Mouse (Mus musculus): Measurements from ENCODE around the gene Psmd14. TPM values are rescaled to one million over a fixed set of nuclear protein-coding genes. Genes with fewer than 3 reads are reported as not detected.

Gene Psmd14
- polyA plus RNA-seq, 1 experiment from 2014 or later = 208 TPM

- no peaks in the 10 kb centered on the region for H3K9me3 ChIP-seq (ENCODE audit: control insufficient read depth, low read length)
- H3K4me1 ChIP-seq (ENCODE audit: control insufficient read depth, insufficient read depth, low read length) = peaks cover 3% of the 10 kb centered on the region; the same call in 1 of the 2 replicates
- H3K9ac ChIP-seq (ENCODE audit: low read depth, low read length) = peak overlapping the region; percentile 65
- H3K27ac ChIP-seq (ENCODE audit: low read depth, low read length) = no peak overlapping the region
- peak; percentile 73 for ATAC-seq (ENCODE audit: low FRiP score, low TSS enrichment)
- peak overlapping the region; percentile 35 for H3K4me3 ChIP-seq (ENCODE audit: low read length)
- peak overlapping the region; percentile 63 for H3K4me2 ChIP-seq (replicated peaks; ENCODE audit: low read depth, low read length)
- WGBS = 1% methylated on average over 30 of the region's 50 CpGs
- H3K36me3 ChIP-seq (ENCODE audit: control insufficient read depth, insufficient read depth, low read length) = no peaks in the 10 kb centered on the region
- peaks cover 70% of the 10 kb centered on the region for H3K27me3 ChIP-seq (ENCODE audit: control insufficient read depth, insufficient read depth, low read length)
Measured at GRCm38 (mm10) chr2:61814548-61815473, 103.3 kb downstream of the Psmd14 start.

DNA sequence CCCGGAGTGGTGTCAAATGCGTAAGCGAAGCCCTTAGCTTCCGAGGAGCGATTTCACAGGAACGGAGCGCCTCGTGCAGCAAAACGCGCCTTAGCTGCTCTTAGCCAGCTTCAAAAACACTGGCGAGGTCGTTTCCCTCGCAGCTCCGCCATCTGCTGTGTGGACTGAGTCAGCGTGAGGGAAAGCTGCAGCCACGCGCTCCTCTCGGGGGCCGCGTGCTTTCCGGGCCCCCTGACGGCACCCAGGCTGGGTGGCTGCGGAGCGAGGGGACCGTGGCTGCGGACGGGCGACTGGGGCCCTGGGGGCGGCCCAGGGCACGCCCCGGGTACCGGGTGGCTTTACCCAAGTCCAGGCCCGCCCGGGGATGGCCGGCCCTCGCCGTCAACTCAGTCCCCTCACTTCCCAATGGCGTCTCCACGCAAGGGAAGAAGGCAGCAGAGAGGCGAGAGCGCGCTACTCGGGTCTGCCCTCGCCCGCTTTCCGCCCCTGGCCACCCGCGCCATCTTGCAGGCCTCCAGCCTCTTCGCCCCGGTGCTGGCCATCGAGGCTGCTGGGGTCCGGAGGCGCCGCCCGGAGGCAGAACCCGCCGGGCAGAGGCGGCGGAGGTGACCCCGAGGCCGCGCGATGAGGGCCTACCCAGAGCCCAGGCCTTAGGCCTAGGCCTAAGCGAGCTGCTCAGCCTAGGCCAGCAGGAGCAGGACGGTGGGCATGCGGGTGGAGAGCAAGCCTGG lies 104.3 kb downstream of the Psmd14 start:
- Histone ChIP-seq H3K27ac (ENCODE audit: low read depth, low read length) (no peak overlapping the region), H3K4me2 (replicated peaks; ENCODE audit: low read depth, low read length) (peak overlapping the region; percentile 63), H3K9me3 (ENCODE audit: control insufficient read depth, low read length) (no peaks in the 10 kb centered on the region), H3K4me3 (ENCODE audit: low read length) (peak overlapping the region; percentile 35), H3K27me3 (ENCODE audit: control insufficient read depth, insufficient read depth, low read length) (peaks cover 65% of the 10 kb centered on the region), H3K9ac (ENCODE audit: low read depth, low read length) (peak overlapping the region; percentile 65), H3K4me1 (ENCODE audit: control insufficient read depth, insufficient read depth, low read length) (peaks cover 3% of the 10 kb centered on the region; the same call in 1 of the 2 replicates), H3K36me3 (ENCODE audit: control insufficient read depth, insufficient read depth, low read length) (no peaks in the 10 kb centered on the region)
- peak; percentile 64 for ATAC-seq (ENCODE audit: low FRiP score, low TSS enrichment)
- WGBS = 6% methylated on average over 52 of the region's 66 CpGs

DNA sequence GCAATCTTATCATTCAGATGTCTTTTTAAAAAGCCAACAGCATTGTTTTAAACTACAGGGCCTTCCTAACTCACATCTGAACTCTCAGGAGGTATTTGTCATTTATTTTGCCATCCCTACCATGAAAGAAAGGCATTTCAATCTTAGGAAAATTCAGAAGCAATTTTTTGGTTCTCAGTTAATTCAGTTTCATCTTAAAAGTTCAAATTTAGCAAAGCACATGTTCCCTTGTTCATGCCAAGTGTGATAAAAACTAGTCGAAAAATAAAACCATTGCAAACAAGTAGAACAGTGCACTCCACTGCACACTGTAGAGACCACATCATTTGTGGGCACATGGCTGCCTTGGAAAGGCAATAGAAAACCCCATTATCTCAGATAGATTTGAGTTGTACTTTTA lies 106.7 kb downstream of the Psmd14 start:
- no peaks in the 10 kb centered on the region for H3K36me3 ChIP-seq (ENCODE audit: control insufficient read depth, insufficient read depth, low read length)

GRCm38 (mm10) chr2:61820203-61820602 lies 108.7 kb downstream of the Psmd14 start:
- no peaks in the 10 kb centered on the region for H3K9me3 ChIP-seq (ENCODE audit: control insufficient read depth, low read length)
- no peaks in the 10 kb centered on the region for H3K36me3 ChIP-seq (ENCODE audit: control insufficient read depth, insufficient read depth, low read length)
- H3K27me3 ChIP-seq (ENCODE audit: control insufficient read depth, insufficient read depth, low read length) = peaks cover 30% of the 10 kb centered on the region
- peaks cover 3% of the 10 kb centered on the region; the same call in 1 of the 2 replicates for H3K4me1 ChIP-seq (ENCODE audit: control insufficient read depth, insufficient read depth, low read length)
- WGBS = 74% methylated on average over 4 of the region's 4 CpGs
- H3K4me3 ChIP-seq (ENCODE audit: low read length) = no peak overlapping the region
- H3K4me2 ChIP-seq (replicated peaks; ENCODE audit: low read depth, low read length) = no peak overlapping the region
- ATAC-seq (ENCODE audit: low FRiP score, low TSS enrichment) = no peak
- H3K9ac ChIP-seq (ENCODE audit: low read depth, low read length) = no peak overlapping the region
- no peak overlapping the region for H3K27ac ChIP-seq (ENCODE audit: low read depth, low read length)

More for the DNA sequence above, 106.7 kb downstream of the Psmd14 start:
- 88% methylated on average over 1 of the region's 1 CpGs for WGBS
- H3K9me3 ChIP-seq (ENCODE audit: control insufficient read depth, low read length) = no peaks in the 10 kb centered on the region
- H3K27me3 ChIP-seq (ENCODE audit: control insufficient read depth, insufficient read depth, low read length) = peaks cover 44% of the 10 kb centered on the region
- H3K4me3 ChIP-seq (ENCODE audit: low read length) = no peak overlapping the region
- H3K4me2 ChIP-seq (replicated peaks; ENCODE audit: low read depth, low read length) = no peak overlapping the region
- H3K4me1 ChIP-seq (ENCODE audit: control insufficient read depth, insufficient read depth, low read length) = peaks cover 3% of the 10 kb centered on the region; the same call in 1 of the 2 replicates
- H3K9ac ChIP-seq (ENCODE audit: low read depth, low read length) = no peak overlapping the region
- no peak overlapping the region for H3K27ac ChIP-seq (ENCODE audit: low read depth, low read length)
- no peak for ATAC-seq (ENCODE audit: low FRiP score, low TSS enrichment)

DNA sequence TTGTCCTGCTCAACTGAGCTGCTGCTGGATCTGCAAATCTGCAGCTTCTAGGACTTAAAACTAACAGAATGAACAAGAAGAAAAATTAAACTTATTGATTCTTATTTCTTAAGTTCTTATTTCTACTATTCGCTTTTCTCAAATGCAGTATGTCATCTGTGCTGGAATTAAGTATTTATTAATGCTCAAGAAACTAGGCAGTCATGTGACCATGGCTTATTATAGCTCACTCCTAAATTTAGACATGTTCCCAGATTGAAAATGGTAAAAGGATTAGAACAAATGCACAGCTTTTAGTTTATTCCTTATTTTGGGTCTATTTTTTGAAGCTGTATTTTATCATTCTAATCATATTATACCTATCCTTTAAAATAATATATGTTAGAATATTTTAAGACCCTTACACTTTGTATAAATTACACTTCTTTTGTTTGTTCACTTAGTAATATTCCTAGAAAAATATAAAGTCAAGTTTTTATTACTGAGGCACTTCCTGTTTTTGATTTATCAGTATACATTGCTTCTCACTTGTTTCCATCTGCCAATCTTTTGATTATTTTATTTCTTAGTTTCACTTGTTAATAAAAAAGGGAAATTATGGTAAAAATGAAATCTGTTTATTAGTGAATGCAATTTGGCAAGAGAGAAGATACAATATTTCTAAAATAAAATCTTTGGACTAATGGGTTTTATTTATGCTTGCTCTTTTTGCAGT lies 112.1 kb downstream of the Psmd14 start:
- 93% methylated on average over 1 of the region's 1 CpGs for WGBS
- H3K4me2 ChIP-seq (replicated peaks; ENCODE audit: low read depth, low read length) = no peak overlapping the region
- H3K36me3 ChIP-seq (ENCODE audit: control insufficient read depth, insufficient read depth, low read length) = no peaks in the 10 kb centered on the region
- no peak overlapping the region for H3K27ac ChIP-seq (ENCODE audit: low read depth, low read length)
- H3K4me1 ChIP-seq (ENCODE audit: control insufficient read depth, insufficient read depth, low read length) = no peaks in the 10 kb centered on the region
- no peak overlapping the region for H3K9ac ChIP-seq (ENCODE audit: low read depth, low read length)
- no peak overlapping the region for H3K4me3 ChIP-seq (ENCODE audit: low read length)
- no peaks in the 10 kb centered on the region for H3K9me3 ChIP-seq (ENCODE audit: control insufficient read depth, low read length)
- H3K27me3 ChIP-seq (ENCODE audit: control insufficient read depth, insufficient read depth, low read length) = peaks cover 17% of the 10 kb centered on the region
- ATAC-seq (ENCODE audit: low FRiP score, low TSS enrichment) = no peak

DNA sequence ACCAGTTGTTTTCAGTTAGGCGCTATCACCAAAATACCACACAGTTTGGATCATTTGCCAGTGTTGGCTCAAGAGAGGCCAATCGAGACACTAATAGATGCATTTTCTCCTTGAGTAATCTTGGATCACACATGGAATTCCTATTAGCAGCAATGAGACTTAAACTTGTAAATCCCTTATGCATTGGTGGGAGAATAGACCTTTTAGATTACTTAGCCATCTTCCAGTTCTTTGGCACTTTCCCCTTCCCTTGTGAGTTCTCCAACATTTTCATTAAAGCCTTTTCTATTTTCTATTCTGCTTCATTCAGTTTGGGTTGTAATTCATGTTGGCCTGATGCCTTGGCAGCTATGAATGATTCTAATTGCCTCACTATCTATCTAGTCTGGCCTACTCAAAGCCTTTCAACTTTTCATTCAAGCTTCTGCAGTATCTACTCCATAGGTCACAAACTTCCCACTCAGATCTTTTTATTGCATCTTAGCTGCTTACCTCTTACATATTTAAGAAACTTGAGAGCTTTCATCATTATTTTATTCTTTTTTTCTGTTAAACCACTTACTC lies 125.8 kb downstream of the Psmd14 start:
- Histone ChIP-seq H3K4me3 (ENCODE audit: low read length) (no peak overlapping the region), H3K36me3 (ENCODE audit: control insufficient read depth, insufficient read depth, low read length) (no peaks in the 10 kb centered on the region), H3K4me2 (replicated peaks; ENCODE audit: low read depth, low read length) (no peak overlapping the region), H3K4me1 (ENCODE audit: control insufficient read depth, insufficient read depth, low read length) (no peaks in the 10 kb centered on the region), H3K27ac (ENCODE audit: low read depth, low read length) (no peak overlapping the region), H3K9me3 (ENCODE audit: control insufficient read depth, low read length) (no peaks in the 10 kb centered on the region), H3K9ac (ENCODE audit: low read depth, low read length) (no peak overlapping the region), H3K27me3 (ENCODE audit: control insufficient read depth, insufficient read depth, low read length) (no peaks in the 10 kb centered on the region)
- ATAC-seq (ENCODE audit: low FRiP score, low TSS enrichment) = no peak
- WGBS = 82% methylated on average over 2 of the region's 2 CpGs

Small RNAs within 50 kb of the gene (microRNA-seq; reads per million reads assigned to microRNA genes)
- gene Gm22403 = not detected

Other genes with a start within 250 kb of the Psmd14 start
- 27.8 and 29.8 TPM in 2 replicates for gene Tank, start 133.1 kb upstream of the Psmd14 start, polyA plus RNA-seq (2014; fragmentation: Nextera tagmentation; extraction: Ambion mirVana)
- gene Tbr1, start 91.2 kb downstream of the Psmd14 start, polyA plus RNA-seq (2014; fragmentation: Nextera tagmentation; extraction: Ambion mirVana) = 0.05 and 0.09 TPM in 2 replicates